Mouse (Mus musculus) ES-Bruce4 (cell line): Measurements from ENCODE around the gene Crocc. TPM values are rescaled to one million over a fixed set of nuclear protein-coding genes. Genes with fewer than 3 reads are reported as not detected.

ENCODE experiments used
- H3K27ac ChIP-seq: 2 replicates; pipeline ENCODE4 v1.5.1; 2012; ENCODE audit warnings: low read length, inconsistent platforms; ENCODE audit not compliant: insufficient read depth
- H3K27me3 ChIP-seq: 2 replicates; pipeline ENCODE4 v1.6.1; 2012; ENCODE audit warnings: mild to moderate bottlenecking, low read length, inconsistent platforms; ENCODE audit not compliant: control insufficient read depth, poor library complexity, insufficient read depth, severe bottlenecking
- H3K36me3 ChIP-seq: 2 replicates; pipeline ENCODE4 v1.6.1; 2012; ENCODE audit warnings: inconsistent platforms, mild to moderate bottlenecking, low read length, moderate library complexity; ENCODE audit not compliant: control insufficient read depth, poor library complexity, insufficient read depth, severe bottlenecking
- H3K4me1 ChIP-seq: one replicate; pipeline ENCODE4 v1.8.1; 2011; ENCODE audit warnings: low read length; ENCODE audit not compliant: control insufficient read depth, insufficient read depth
- H3K4me3 ChIP-seq: 2 replicates; pipeline ENCODE4 v1.5.1; 2011; ENCODE audit warnings: low read depth, mild to moderate bottlenecking, low read length
- H3K9ac ChIP-seq: 2 replicates; pipeline ENCODE4 v1.6.1; 2012; ENCODE audit warnings: low read depth, mild to moderate bottlenecking, inconsistent platforms; ENCODE audit not compliant: poor library complexity, severe bottlenecking
- H3K9me3 ChIP-seq: replicated peaks from 2 replicates; pipeline ENCODE4 v1.6.1; 2012; ENCODE audit warnings: mild to moderate bottlenecking, low read length, inconsistent platforms; ENCODE audit not compliant: control insufficient read depth, poor library complexity, insufficient read depth, severe bottlenecking
- CTCF ChIP-seq: IDR thresholded peaks from one replicate; pipeline ENCODE4 v1.8.1; 2011; ENCODE audit warnings: low read depth, low read length
- EP300 ChIP-seq: IDR thresholded peaks from 2 replicates; pipeline ENCODE4 v1.6.1; 2011; ENCODE audit warnings: low read depth, low read length; ENCODE audit not compliant: insufficient read depth
- POLR2A ChIP-seq: IDR thresholded peaks from one replicate; pipeline ENCODE4 v1.8.1; 2011; ENCODE audit warnings: low read length; ENCODE audit not compliant: insufficient read depth
- polyA plus RNA-seq: library from polyadenylated mRNA; stranded (reverse); fragments of >200 nt; gene quantifications from 2 replicates; pipeline ENCODE4 v1.2.4, GENCODE M21; 2011; ENCODE audit warnings: low read depth; ENCODE audit not compliant: missing spikeins, insufficient read depth, insufficient read length

Crocc gene
- polyA plus RNA-seq, 1 experiment, result 35.0 TPM

- Histone ChIP-seq H3K4me3 (no peak overlapping the region), H3K9ac (no peak overlapping the region), H3K36me3 (peaks cover 14% of the 10 kb centered on the region; the same call in 1 of the 2 replicates), H3K27me3 (no peaks in the 10 kb centered on the region), H3K9me3 (no peaks in the 10 kb centered on the region), H3K27ac (no peak overlapping the region), H3K4me1 (no peaks in the 10 kb centered on the region)
- TF ChIP-seq CTCF (no peak), EP300 (no peak), POLR2A (no peak)
Measured at GRCm38 (mm10) chr4:140977278-140977677, 83.1 kb downstream of the Crocc start.

DNA sequence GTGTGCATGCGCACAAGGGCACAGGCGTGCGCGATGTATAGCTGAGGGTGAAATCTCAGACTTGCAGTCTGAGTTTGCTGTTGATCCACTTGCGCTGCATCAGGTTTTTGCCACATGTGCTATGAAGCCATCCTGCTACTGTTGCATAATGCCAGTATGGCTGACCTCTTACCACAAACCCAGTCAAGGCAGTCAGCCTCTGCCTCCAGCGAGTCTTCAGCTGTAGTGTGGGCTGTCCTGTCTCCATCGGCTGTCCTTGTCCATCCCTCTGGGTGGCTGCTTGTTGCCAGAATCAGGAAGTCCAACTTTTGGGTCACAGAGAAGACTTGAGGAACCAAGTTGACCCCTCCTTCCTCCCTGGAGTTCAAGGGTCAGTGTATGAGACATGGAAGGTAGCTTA, 85.0 kb downstream of the Crocc start:
- no peak overlapping the region for H3K9ac ChIP-seq
- no peak overlapping the region for H3K4me3 ChIP-seq
- H3K36me3 ChIP-seq, result peaks cover 16% of the 10 kb centered on the region
- H3K27me3 ChIP-seq, result no peaks in the 10 kb centered on the region
- TF ChIP-seq POLR2A (no peak), CTCF (no peak), EP300 (no peak)
- no peaks in the 10 kb centered on the region for H3K9me3 ChIP-seq
- H3K4me1 ChIP-seq, result no peaks in the 10 kb centered on the region
- no peak overlapping the region for H3K27ac ChIP-seq

DNA sequence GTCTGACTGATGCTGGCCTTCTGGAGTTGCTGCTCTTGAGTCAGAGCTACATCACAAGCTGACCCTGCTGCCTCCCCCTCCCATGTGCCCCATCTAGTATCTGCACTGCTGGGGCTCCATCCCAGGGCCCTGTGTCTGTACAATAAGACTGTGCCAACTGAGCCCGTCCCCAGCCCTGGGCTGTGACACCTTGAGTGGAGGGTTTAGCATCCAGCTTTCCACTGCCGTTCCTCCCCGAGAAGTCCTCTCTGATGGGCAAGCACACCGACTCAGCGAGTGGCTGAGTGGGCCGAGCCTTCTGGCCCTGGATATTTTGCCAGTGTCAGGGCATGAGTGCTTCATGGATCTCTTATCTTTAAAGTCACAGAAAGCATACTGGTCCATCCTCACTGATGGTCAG, 85.9 kb downstream of the Crocc start:
- H3K27me3 ChIP-seq, result no peaks in the 10 kb centered on the region
- no peaks in the 10 kb centered on the region for H3K9me3 ChIP-seq
- no peak overlapping the region for H3K27ac ChIP-seq
- H3K4me1 ChIP-seq, result no peaks in the 10 kb centered on the region
- peaks cover 16% of the 10 kb centered on the region for H3K36me3 ChIP-seq
- H3K9ac ChIP-seq, result no peak overlapping the region
- H3K4me3 ChIP-seq, result no peak overlapping the region
- TF ChIP-seq CTCF (no peak), EP300 (no peak), POLR2A (no peak)

DNA sequence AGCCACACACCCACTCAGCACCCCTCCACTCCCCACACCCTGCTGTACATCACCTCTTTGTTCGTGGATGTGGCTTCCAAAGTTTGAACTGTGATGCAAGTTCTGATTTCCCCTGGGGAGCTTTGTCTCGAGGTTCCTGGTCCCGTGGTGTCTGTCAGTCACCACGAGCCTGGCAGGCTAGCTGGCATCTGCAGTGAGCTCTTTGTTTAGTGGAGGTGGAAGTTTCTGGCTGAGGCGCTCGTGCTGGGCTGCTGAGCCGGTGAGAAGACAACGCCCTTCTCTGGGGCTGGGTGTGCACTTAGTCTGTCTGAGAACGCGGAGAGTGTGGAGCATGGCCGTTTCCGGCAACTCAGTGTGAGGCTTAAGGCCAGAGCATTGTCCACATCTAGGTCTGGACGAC, 88.7 kb downstream of the Crocc start:
- Histone ChIP-seq H3K36me3 (peaks cover 8% of the 10 kb centered on the region), H3K27me3 (no peaks in the 10 kb centered on the region), H3K27ac (no peak overlapping the region), H3K9me3 (no peaks in the 10 kb centered on the region), H3K9ac (no peak overlapping the region), H3K4me1 (peaks cover 1% of the 10 kb centered on the region), H3K4me3 (no peak overlapping the region)
- TF ChIP-seq EP300 (no peak), POLR2A (no peak), CTCF (no peak)

DNA sequence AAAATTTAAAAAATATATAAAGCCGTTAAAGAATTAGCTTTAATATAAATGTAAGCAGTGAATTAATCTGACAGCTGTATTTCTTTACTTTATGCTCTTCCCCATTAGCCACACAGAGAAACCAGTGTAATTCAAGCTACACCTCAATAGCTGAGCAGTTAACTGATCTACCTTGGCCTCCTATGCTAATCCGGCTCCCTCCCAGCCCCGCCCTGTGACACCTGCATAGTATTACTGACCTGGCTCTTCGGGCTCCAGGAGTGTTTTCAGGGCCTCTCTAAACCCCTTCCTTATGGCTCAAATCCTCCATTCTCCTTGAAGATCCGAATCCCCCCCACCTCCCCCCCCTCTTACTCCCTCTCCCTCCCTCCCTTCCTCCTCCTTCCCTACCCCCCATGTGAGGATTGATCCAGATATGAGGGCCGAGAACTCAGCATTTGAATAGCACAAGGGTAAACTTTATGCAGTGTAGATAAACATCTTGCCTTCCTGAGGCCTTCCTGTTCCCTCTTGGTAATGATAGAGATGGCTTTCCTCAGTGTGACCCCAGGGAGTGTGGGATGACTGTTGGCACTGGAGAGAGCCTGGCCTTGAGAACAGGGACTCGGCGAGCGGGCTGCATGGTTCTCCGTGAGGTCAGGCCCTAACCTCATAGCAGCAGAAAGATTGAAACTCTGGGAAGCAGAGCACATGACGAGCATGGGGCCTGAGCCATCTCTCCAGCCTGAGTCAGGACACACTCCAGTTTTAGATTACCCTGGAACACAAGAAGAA, 92.8 kb downstream of the Crocc start:
- H3K27me3 ChIP-seq, result no peaks in the 10 kb centered on the region
- H3K36me3 ChIP-seq, result peaks cover 2% of the 10 kb centered on the region
- no peak overlapping the region for H3K4me3 ChIP-seq
- no peak overlapping the region for H3K9ac ChIP-seq
- TF ChIP-seq CTCF (no peak), POLR2A (no peak), EP300 (no peak)
- no peak overlapping the region for H3K27ac ChIP-seq
- H3K4me1 ChIP-seq, result peaks cover 5% of the 10 kb centered on the region
- H3K9me3 ChIP-seq, result no peaks in the 10 kb centered on the region

Other genes with a start within 250 kb of the Crocc start
- 2.8 and 3.1 TPM in 2 replicates for gene Padi3, start 249.9 kb downstream of the Crocc start, polyA plus RNA-seq
- gene Padi1, start 214.8 kb downstream of the Crocc start, polyA plus RNA-seq, result 0.29 and 0.43 TPM in 2 replicates
- 6.3 TPM in 2 replicates for gene Padi2, start 154.2 kb downstream of the Crocc start, polyA plus RNA-seq
- gene Sdhb, start 99.3 kb downstream of the Crocc start, polyA plus RNA-seq, result 99.6 and 103 TPM in 2 replicates
- gene Atp13a2, start 73.7 kb downstream of the Crocc start, polyA plus RNA-seq, result 16.8 and 17.0 TPM in 2 replicates
- gene Mfap2, start 50.1 kb downstream of the Crocc start, polyA plus RNA-seq, result 4.5 and 5.2 TPM in 2 replicates
- gene Necap2, start 17.8 kb upstream of the Crocc start, polyA plus RNA-seq, result 27.7 and 34.6 TPM in 2 replicates
- gene Spata21, start 27.8 kb upstream of the Crocc start, polyA plus RNA-seq, result 0.67 TPM in 1 of 2 replicates, not detected in the other
- gene Szrd1, start 79.2 kb upstream of the Crocc start, polyA plus RNA-seq, result 122 and 136 TPM in 2 replicates
- 24.6 and 31.8 TPM in 2 replicates for gene Fbxo42, start 87.4 kb upstream of the Crocc start, polyA plus RNA-seq
- 1.6 and 2.8 TPM in 2 replicates for gene Rsg1, start 153.4 kb upstream of the Crocc start, polyA plus RNA-seq
- 7.5 and 8.3 TPM in 2 replicates for gene Arhgef19, start 178.9 kb upstream of the Crocc start, polyA plus RNA-seq
- 44.7 and 51.3 TPM in 2 replicates for gene Epha2, start 240.7 kb upstream of the Crocc start, polyA plus RNA-seq